25 mouse cellular contexts compared by ENCODE assay signal in the genomic region with DNA sequence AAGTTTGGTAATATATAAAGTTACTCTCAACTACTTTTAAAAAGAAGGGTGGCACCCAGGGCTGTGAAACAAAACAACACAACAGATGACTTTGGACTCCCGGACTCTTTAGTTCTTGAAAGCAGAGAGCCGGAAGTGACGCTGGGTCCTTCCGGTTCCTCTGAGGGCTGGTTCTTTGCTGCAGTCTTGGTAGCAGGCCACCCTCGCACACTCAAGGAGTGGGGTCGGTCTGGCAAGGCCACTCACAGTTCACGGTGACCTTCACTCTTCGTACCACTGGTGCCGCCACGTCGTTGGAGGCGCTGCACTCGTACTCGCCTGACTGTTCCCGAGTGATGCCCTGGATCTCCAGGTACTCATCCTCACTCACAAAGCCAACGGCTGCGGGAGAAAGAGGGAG.
DNase-seq lines count a peak whose midpoint lies in the region; ATAC-seq lines count a peak whose summit lies in the region.
"Had no signal": no experiment of that assay in that cellular context is flagged by ENCODE, and none has a peak within 500 bp of the region (broad histone marks: within the 10 kb centered on the region; RNA-seq: fewer than 3 reads in every experiment).

No protein-coding gene starts in this region.

- H3K36me3 ChIP-seq in heart, embryonic 12.5 days, result no peaks in the 10 kb centered on the region
- H3K36me3 ChIP-seq in megakaryocyte, embryonic 14.5 days (replicated peaks; ENCODE audit: low read length), result no peaks in the 10 kb centered on the region
- H3K36me3 ChIP-seq: embryonic facial prominence, embryonic 10.5 days; embryonic facial prominence, embryonic 12.5 days; forebrain, embryonic 15.5 days; G1E had no signal

- peaks cover 18% of the 10 kb centered on the region for H3K4me1 ChIP-seq in heart, embryonic 12.5 days (replicated peaks)
- no peaks in the 10 kb centered on the region for H3K4me1 ChIP-seq in megakaryocyte, embryonic 14.5 days
- H3K4me1 ChIP-seq: embryonic facial prominence, embryonic 12.5 days; forebrain, embryonic 13.5 days; forebrain, embryonic 15.5 days had no signal

- no peaks in the 10 kb centered on the region for H3K27me3 ChIP-seq in heart, embryonic 12.5 days (replicated peaks)
- H3K27me3 ChIP-seq in megakaryocyte, embryonic 14.5 days (replicated peaks), result no peaks in the 10 kb centered on the region
- H3K27me3 ChIP-seq: CH12.LX; embryonic facial prominence, embryonic 12.5 days; forebrain, embryonic 13.5 days; forebrain, embryonic 15.5 days; Patski had no signal

- no peaks in the 10 kb centered on the region for H3K9me3 ChIP-seq in heart, embryonic 12.5 days (replicated peaks)
- H3K9me3 ChIP-seq in megakaryocyte, embryonic 14.5 days, result peaks cover 5% of the 10 kb centered on the region
- H3K9me3 ChIP-seq: embryonic facial prominence, embryonic 10.5 days; embryonic facial prominence, embryonic 12.5 days; forebrain, embryonic 13.5 days; forebrain, embryonic 15.5 days had no signal

- 89% methylated on average over 17 of the region's 17 CpGs for WGBS in heart, embryonic 12.5 days

- no peak overlapping the region for H3K27ac ChIP-seq in heart, embryonic 12.5 days (ENCODE audit: poor library complexity, severe bottlenecking)
- H3K27ac ChIP-seq: embryonic facial prominence, embryonic 10.5 days; embryonic facial prominence, embryonic 12.5 days; forebrain, embryonic 13.5 days; forebrain, embryonic 15.5 days had no signal

- no peak for ATAC-seq in heart, embryonic 12.5 days (ENCODE audit: insufficient number of reproducible peaks, low FRiP score)
- no peak for ATAC-seq in megakaryocyte, adult 5-6 weeks (ENCODE audit: poor library complexity, severe bottlenecking)
- ATAC-seq: activated CD4-positive, CD25-positive, alpha-beta regulatory T cell, adult 4 months; CD4-positive, CD25-positive, alpha-beta regulatory T cell, adult 4 months; forebrain, embryonic 13.5 days; forebrain, embryonic 15.5 days; Patski had no signal

- no peak overlapping the region for H3K4me3 ChIP-seq in heart, embryonic 12.5 days
- H3K4me3 ChIP-seq in megakaryocyte, embryonic 14.5 days (replicated peaks), result peak overlapping the region; percentile 19
- H3K4me3 ChIP-seq: embryonic facial prominence, embryonic 10.5 days; embryonic facial prominence, embryonic 12.5 days; forebrain, embryonic 13.5 days; forebrain, embryonic 15.5 days had no signal

- no peak overlapping the region for H3K4me2 ChIP-seq in heart, embryonic 12.5 days
- H3K4me2 ChIP-seq: embryonic facial prominence, embryonic 12.5 days; forebrain, embryonic 13.5 days; forebrain, embryonic 15.5 days had no signal

- peak; percentile 73 for DNase-seq in heart, adult 11 months
- peak; percentile 26 for DNase-seq in R1 (ENCODE audit: low read depth, low spot score)
- peak; percentile 6 for DNase-seq in testis, postnatal 14 days (ENCODE audit: low spot score)
- DNase-seq in ovary, postnatal 36 days (ENCODE audit: low spot score), result no peak
- DNase-seq: adrenal gland, adult 8-10 months; adrenal gland, postnatal 14 days; adrenal gland, postnatal 36 days; B cell, adult 2 months; cerebellum, adult 11-12 months; cerebellum, adult 2 months; cerebellum, adult 9-10 months; cerebellum, postnatal 10 days; cerebellum, postnatal 25 days had no signal

- H3K9ac ChIP-seq in heart, embryonic 12.5 days, result no peak overlapping the region
- H3K9ac ChIP-seq: embryonic facial prominence, embryonic 12.5 days; forebrain, embryonic 13.5 days; forebrain, embryonic 15.5 days had no signal
